Mouse (Mus musculus): ENCODE data around the gene Hist1h2ai. TPM values are rescaled to one million over a fixed set of nuclear protein-coding genes. Genes with fewer than 3 reads are reported as not detected.
"Not testable (repeated sequence)": the region's sequence is repeated elsewhere in the genome, so short reads cannot be mapped to it uniquely, and the experiment has no call there.

Gene Hist1h2ai
- polyA plus RNA-seq, 1 experiment from 2014 or later, result 13.5 TPM

DNA sequence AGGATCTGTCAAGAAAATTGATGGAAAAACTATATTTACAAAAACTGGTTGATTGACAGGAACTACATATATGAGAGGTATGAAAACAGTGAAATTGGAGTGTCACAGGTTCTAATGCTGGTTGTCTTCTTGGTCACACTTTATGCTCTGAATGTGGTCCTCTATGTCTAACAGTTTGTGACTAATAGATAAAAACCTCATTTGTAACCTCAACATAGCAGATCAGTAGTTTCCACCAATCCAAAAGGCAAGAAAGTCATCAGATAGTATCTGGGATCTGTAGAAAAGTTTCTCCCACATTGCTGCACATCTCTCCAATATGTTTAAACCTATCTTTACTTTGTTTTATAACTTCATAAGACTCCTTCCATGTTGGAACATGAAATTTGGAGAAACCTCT is 35.2 kb downstream of the Hist1h2ai start:
- ATAC-seq (ENCODE audit: low FRiP score, low TSS enrichment), result no peak
- no peak overlapping the region for H3K4me2 ChIP-seq (replicated peaks; ENCODE audit: low read depth, low read length)
- H3K4me3 ChIP-seq (ENCODE audit: low read length), result no peak overlapping the region
- peaks cover 34% of the 10 kb centered on the region for H3K4me1 ChIP-seq (ENCODE audit: insufficient read depth, low read length)
- H3K36me3 ChIP-seq (ENCODE audit: insufficient read depth, low read length), result no peaks in the 10 kb centered on the region
- no peak overlapping the region for H3K9ac ChIP-seq (replicated peaks; ENCODE audit: low read length)
- no peaks in the 10 kb centered on the region for H3K9me3 ChIP-seq (ENCODE audit: low read length)
- H3K27ac ChIP-seq (ENCODE audit: low read length), result no peak overlapping the region
- no peaks in the 10 kb centered on the region for H3K27me3 ChIP-seq (ENCODE audit: insufficient read depth, low read length)

GRCm38 (mm10) chr13:21751827-21752226 is 35.6 kb downstream of the Hist1h2ai start:
- no peaks in the 10 kb centered on the region for H3K36me3 ChIP-seq (ENCODE audit: insufficient read depth, low read length)
- peak overlapping the region; percentile 66 for H3K27ac ChIP-seq (ENCODE audit: low read length)
- H3K4me1 ChIP-seq (ENCODE audit: insufficient read depth, low read length), result peaks cover 34% of the 10 kb centered on the region
- H3K4me2 ChIP-seq (replicated peaks; ENCODE audit: low read depth, low read length), result peak overlapping the region; percentile 67
- 66% methylated on average over 3 of the region's 3 CpGs for WGBS
- ATAC-seq (ENCODE audit: low FRiP score, low TSS enrichment), result no peak
- no peaks in the 10 kb centered on the region for H3K9me3 ChIP-seq (ENCODE audit: low read length)
- no peak overlapping the region; the same call in 1 of the 2 replicates for H3K9ac ChIP-seq (replicated peaks; ENCODE audit: low read length)
- no peak overlapping the region for H3K4me3 ChIP-seq (ENCODE audit: low read length)
- H3K27me3 ChIP-seq (ENCODE audit: insufficient read depth, low read length), result no peaks in the 10 kb centered on the region

- H3K4me3 ChIP-seq (ENCODE audit: low read length), result peak overlapping the region; percentile 1; the same call in 1 of the 2 replicates
- H3K4me1 ChIP-seq (ENCODE audit: insufficient read depth, low read length), result peaks cover 33% of the 10 kb centered on the region
- H3K36me3 ChIP-seq (ENCODE audit: insufficient read depth, low read length), result no peaks in the 10 kb centered on the region
- ATAC-seq (ENCODE audit: low FRiP score, low TSS enrichment), result no peak
- H3K4me2 ChIP-seq (replicated peaks; ENCODE audit: low read depth, low read length), result peak overlapping the region; percentile 67
- no peaks in the 10 kb centered on the region for H3K27me3 ChIP-seq (ENCODE audit: insufficient read depth, low read length)
- H3K9me3 ChIP-seq (ENCODE audit: low read length), result no peaks in the 10 kb centered on the region
- H3K27ac ChIP-seq (ENCODE audit: low read length), result peak overlapping the region; percentile 66
- 21% methylated on average over 3 of the region's 3 CpGs for WGBS
- H3K9ac ChIP-seq (replicated peaks; ENCODE audit: low read length), result peak overlapping the region; percentile 18
These were observed 36.1 kb downstream of the Hist1h2ai start for GRCm38 (mm10) chr13:21752356-21752755.

DNA sequence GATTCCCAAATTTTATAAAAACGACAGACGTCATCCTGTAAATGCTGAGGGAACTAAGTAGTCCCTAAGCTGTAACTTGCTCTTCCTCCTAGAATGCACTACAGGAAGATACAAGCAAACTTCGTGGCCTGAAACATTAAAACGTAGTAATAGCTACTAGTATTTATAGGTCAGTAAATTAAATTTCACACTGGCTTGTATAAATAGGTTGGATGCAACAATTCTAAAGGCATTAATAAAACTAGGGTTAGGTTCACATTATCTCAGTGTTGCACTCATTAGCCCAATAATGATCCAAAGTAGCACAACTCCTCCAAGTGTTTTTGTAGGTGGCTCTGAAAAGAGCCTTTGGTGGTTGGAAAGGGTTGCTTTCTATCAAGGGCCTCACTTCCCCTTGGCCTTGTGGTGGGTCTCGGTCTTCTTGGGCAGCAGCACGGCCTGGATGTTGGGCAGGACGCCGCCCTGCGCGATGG is 36.9 kb downstream of the Hist1h2ai start:
- Histone ChIP-seq H3K27ac (ENCODE audit: low read length) (peak overlapping the region; percentile 96), H3K4me1 (ENCODE audit: insufficient read depth, low read length) (peaks cover 30% of the 10 kb centered on the region), H3K4me2 (replicated peaks; ENCODE audit: low read depth, low read length) (peak overlapping the region; percentile 67), H3K9ac (replicated peaks; ENCODE audit: low read length) (peak overlapping the region; percentile 76), H3K4me3 (ENCODE audit: low read length) (peak overlapping the region; percentile 52), H3K9me3 (ENCODE audit: low read length) (no peaks in the 10 kb centered on the region), H3K27me3 (ENCODE audit: insufficient read depth, low read length) (no peaks in the 10 kb centered on the region), H3K36me3 (ENCODE audit: insufficient read depth, low read length) (no peaks in the 10 kb centered on the region)
- under 1% methylated on average over 10 of the region's 10 CpGs for WGBS
- no peak for ATAC-seq (ENCODE audit: low FRiP score, low TSS enrichment)

- Histone ChIP-seq H3K4me1 (ENCODE audit: insufficient read depth, low read length) (peaks cover 30% of the 10 kb centered on the region), H3K27ac (ENCODE audit: low read length) (peak within 1 kb of the TSS; percentile 96), H3K4me2 (replicated peaks; ENCODE audit: low read depth, low read length) (peak within 1 kb of the TSS; percentile 67), H3K9ac (replicated peaks; ENCODE audit: low read length) (peak within 1 kb of the TSS; percentile 76), H3K4me3 (ENCODE audit: low read length) (peak within 1 kb of the TSS; percentile 54)
- not testable (repeated sequence) for H3K27me3 ChIP-seq (ENCODE audit: insufficient read depth, low read length); H3K36me3 ChIP-seq (ENCODE audit: insufficient read depth, low read length); H3K9me3 ChIP-seq (ENCODE audit: low read length)
- peak; percentile 95 for ATAC-seq (ENCODE audit: low FRiP score, low TSS enrichment)
- WGBS, result 0% methylated on average over 29 of the region's 50 CpGs
These were observed 37.5 kb downstream of the Hist1h2ai start, which contains the start of the genes Hist1h2ak and Hist1h2bn for GRCm38 (mm10) chr13:21753524-21754285. TSS of gene Hist1h2ak (minus strand) at chr13:21753827. TSS of gene Hist1h2bn (plus strand) at chr13:21754123.

- ATAC-seq (ENCODE audit: low FRiP score, low TSS enrichment); H3K9me3 ChIP-seq (ENCODE audit: low read length); H3K36me3 ChIP-seq (ENCODE audit: insufficient read depth, low read length); H3K27me3 ChIP-seq (ENCODE audit: insufficient read depth, low read length): not testable (repeated sequence)
- Histone ChIP-seq H3K4me3 (ENCODE audit: low read length) (peak overlapping the region; percentile 54), H3K27ac (ENCODE audit: low read length) (peak overlapping the region; percentile 96), H3K9ac (replicated peaks; ENCODE audit: low read length) (peak overlapping the region; percentile 74), H3K4me1 (ENCODE audit: insufficient read depth, low read length) (peaks cover 24% of the 10 kb centered on the region), H3K4me2 (replicated peaks; ENCODE audit: low read depth, low read length) (peak overlapping the region; percentile 67)
- WGBS, result 1% methylated on average over 15 of the region's 26 CpGs
These were observed 38.2 kb downstream of the Hist1h2ai start for GRCm38 (mm10) chr13:21754294-21755001.

DNA sequence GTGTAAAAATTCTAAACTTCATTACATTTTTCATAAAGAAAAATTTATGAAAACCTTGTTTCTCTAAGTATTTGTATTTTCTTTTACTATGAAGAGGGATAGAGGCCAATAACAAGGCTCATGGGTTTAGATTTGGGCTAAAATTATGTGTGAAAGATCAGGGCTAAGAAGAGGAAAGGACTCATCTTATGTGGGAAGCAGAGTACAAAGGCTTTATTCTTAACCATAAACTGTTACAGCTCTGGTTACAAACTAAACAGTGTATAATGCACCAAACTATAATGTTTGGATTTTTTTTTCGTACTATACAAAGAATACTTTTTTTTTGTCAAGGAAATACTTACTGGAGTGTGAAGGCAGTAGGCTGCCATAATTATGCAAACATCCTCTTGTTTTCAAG is 39.5 kb downstream of the Hist1h2ai start:
- H3K36me3 ChIP-seq (ENCODE audit: insufficient read depth, low read length), result no peaks in the 10 kb centered on the region
- H3K27me3 ChIP-seq (ENCODE audit: insufficient read depth, low read length), result no peaks in the 10 kb centered on the region
- H3K9me3 ChIP-seq (ENCODE audit: low read length), result no peaks in the 10 kb centered on the region
- peak overlapping the region; percentile 45; the same call in 1 of the 2 replicates for H3K4me2 ChIP-seq (replicated peaks; ENCODE audit: low read depth, low read length)
- H3K4me1 ChIP-seq (ENCODE audit: insufficient read depth, low read length), result peaks cover 23% of the 10 kb centered on the region
- H3K27ac ChIP-seq (ENCODE audit: low read length), result no peak overlapping the region
- no peak overlapping the region for H3K4me3 ChIP-seq (ENCODE audit: low read length)
- ATAC-seq (ENCODE audit: low FRiP score, low TSS enrichment), result no peak
- no peak overlapping the region for H3K9ac ChIP-seq (replicated peaks; ENCODE audit: low read length)
- WGBS, result 40% methylated on average over 1 of the region's 1 CpGs

Small RNA genes within 50 kb of the gene (microRNA-seq; reads per million reads assigned to microRNA genes)
- gene Gm44357 (not detected), gene Gm44367 (not detected), gene Gm44454 (not detected)

Other genes starting within 250 kb of the Hist1h2ai start
- 1.9 and 2.3 TPM in 2 replicates for gene Nkapl, start 247.9 kb upstream of the Hist1h2ai start, polyA plus RNA-seq (2015; fragmentation: Nextera tagmentation; extraction: Ambion mirVana)
- 4.5 TPM in 2 replicates for gene Zkscan4, start 237.5 kb upstream of the Hist1h2ai start, polyA plus RNA-seq (2015; fragmentation: Nextera tagmentation; extraction: Ambion mirVana)
- not detected in 2 replicates for gene Gm10065, start 237.0 kb upstream of the Hist1h2ai start, polyA plus RNA-seq (2015; fragmentation: Nextera tagmentation; extraction: Ambion mirVana)
- gene AK157302, start 221.2 kb upstream of the Hist1h2ai start, polyA plus RNA-seq (2015; fragmentation: Nextera tagmentation; extraction: Ambion mirVana), result 0.46 and 1.6 TPM in 2 replicates
- 9.9 and 19.3 TPM in 2 replicates for gene Gm11273, start 215.0 kb upstream of the Hist1h2ai start, polyA plus RNA-seq (2015; fragmentation: Nextera tagmentation; extraction: Ambion mirVana)
- 6.8 and 7.0 TPM in 2 replicates for gene Zkscan8, start 185.3 kb upstream of the Hist1h2ai start, polyA plus RNA-seq (2015; fragmentation: Nextera tagmentation; extraction: Ambion mirVana)
- 0.16 and 0.17 TPM in 2 replicates for gene Olfr1366, start 173.6 kb upstream of the Hist1h2ai start, polyA plus RNA-seq (2015; fragmentation: Nextera tagmentation; extraction: Ambion mirVana)
- not detected in 2 replicates for gene Olfr1535, start 156.5 kb upstream of the Hist1h2ai start, polyA plus RNA-seq (2015; fragmentation: Nextera tagmentation; extraction: Ambion mirVana)
- not detected in 2 replicates for gene Olfr1364, start 134.7 kb upstream of the Hist1h2ai start, polyA plus RNA-seq (2015; fragmentation: Nextera tagmentation; extraction: Ambion mirVana)
- not detected in 2 replicates for gene Olfr1362, start 102.4 kb upstream of the Hist1h2ai start, polyA plus RNA-seq (2015; fragmentation: Nextera tagmentation; extraction: Ambion mirVana)
- gene Olfr11, start 73.9 kb upstream of the Hist1h2ai start, polyA plus RNA-seq (2015; fragmentation: Nextera tagmentation; extraction: Ambion mirVana), result not detected in 2 replicates
- gene Olfr1361, start 53.0 kb upstream of the Hist1h2ai start, polyA plus RNA-seq (2015; fragmentation: Nextera tagmentation; extraction: Ambion mirVana), result not detected in 2 replicates
- gene Olfr1360, start 39.0 kb upstream of the Hist1h2ai start, polyA plus RNA-seq (2015; fragmentation: Nextera tagmentation; extraction: Ambion mirVana), result not detected in 2 replicates
- gene Olfr1359, start 18.3 kb upstream of the Hist1h2ai start, polyA plus RNA-seq (2015; fragmentation: Nextera tagmentation; extraction: Ambion mirVana), result not detected in 2 replicates
- gene Hist1h2bl, start 279 bp upstream of the Hist1h2ai start, polyA plus RNA-seq (2015; fragmentation: Nextera tagmentation; extraction: Ambion mirVana), result 1.9 and 3.8 TPM in 2 replicates
- gene Hist1h3h, start 1.2 kb downstream of the Hist1h2ai start, polyA plus RNA-seq (2015; fragmentation: Nextera tagmentation; extraction: Ambion mirVana), result 6.2 and 12.4 TPM in 2 replicates
- 4.3 and 4.4 TPM in 2 replicates for gene Hist1h2bm, start 5.6 kb downstream of the Hist1h2ai start, polyA plus RNA-seq (2015; fragmentation: Nextera tagmentation; extraction: Ambion mirVana)
- 1.4 and 1.6 TPM in 2 replicates for gene Hist1h4j, start 18.6 kb downstream of the Hist1h2ai start, polyA plus RNA-seq (2015; fragmentation: Nextera tagmentation; extraction: Ambion mirVana)
- gene Hist1h4k, start 34.1 kb downstream of the Hist1h2ai start, polyA plus RNA-seq (2015; fragmentation: Nextera tagmentation; extraction: Ambion mirVana), result 4.3 and 5.9 TPM in 2 replicates
- gene Hist1h2ak, start 37.4 kb downstream of the Hist1h2ai start, polyA plus RNA-seq (2015; fragmentation: Nextera tagmentation; extraction: Ambion mirVana), result 24.4 and 25.9 TPM in 2 replicates
- 2.2 and 3.1 TPM in 2 replicates for gene Hist1h2bn, start 37.7 kb downstream of the Hist1h2ai start, polyA plus RNA-seq (2015; fragmentation: Nextera tagmentation; extraction: Ambion mirVana)
- gene Hist1h1b, start 64.2 kb downstream of the Hist1h2ai start, polyA plus RNA-seq (2015; fragmentation: Nextera tagmentation; extraction: Ambion mirVana), result 17.4 and 17.8 TPM in 2 replicates
- 98.9 and 117 TPM in 2 replicates for gene Hist1h3i, start 66.9 kb downstream of the Hist1h2ai start, polyA plus RNA-seq (2015; fragmentation: Nextera tagmentation; extraction: Ambion mirVana)
- gene Hist1h2an, start 70.8 kb downstream of the Hist1h2ai start, polyA plus RNA-seq (2015; fragmentation: Nextera tagmentation; extraction: Ambion mirVana), result 3.4 and 6.0 TPM in 2 replicates
- 2.0 and 2.2 TPM in 2 replicates for gene Hist1h2bp, start 71.0 kb downstream of the Hist1h2ai start, polyA plus RNA-seq (2015; fragmentation: Nextera tagmentation; extraction: Ambion mirVana)
- 22.0 and 25.6 TPM in 2 replicates for gene Hist1h2bq, start 93.8 kb downstream of the Hist1h2ai start, polyA plus RNA-seq (2015; fragmentation: Nextera tagmentation; extraction: Ambion mirVana)
- gene Hist1h2ao, start 94.0 kb downstream of the Hist1h2ai start, polyA plus RNA-seq (2015; fragmentation: Nextera tagmentation; extraction: Ambion mirVana), result 2.1 TPM in 1 of 2 replicates, not detected in the other
- not detected in 2 replicates for gene Hist1h4m, start 95.3 kb downstream of the Hist1h2ai start, polyA plus RNA-seq (2015; fragmentation: Nextera tagmentation; extraction: Ambion mirVana)
- gene Hist1h4n, start 115.8 kb downstream of the Hist1h2ai start, polyA plus RNA-seq (2015; fragmentation: Nextera tagmentation; extraction: Ambion mirVana), result 13.6 and 14.5 TPM in 2 replicates
- gene Hist1h2ap, start 117.1 kb downstream of the Hist1h2ai start, polyA plus RNA-seq (2015; fragmentation: Nextera tagmentation; extraction: Ambion mirVana), result 2,785 and 3,191 TPM in 2 replicates
- gene Hist1h2br, start 117.3 kb downstream of the Hist1h2ai start, polyA plus RNA-seq (2015; fragmentation: Nextera tagmentation; extraction: Ambion mirVana), result 22.6 and 26.0 TPM in 2 replicates
- gene Zfp184, start 228.7 kb downstream of the Hist1h2ai start, polyA plus RNA-seq (2015; fragmentation: Nextera tagmentation; extraction: Ambion mirVana), result 11.6 and 13.7 TPM in 2 replicates

Measured in kidney, embryonic 16.5 days (tissue).